Mouse (Mus musculus) megakaryocyte, embryonic 14.5 days (primary cell): ENCODE measurements around the gene Atp2c1.

Source experiments
- FLI1 ChIP-seq: IDR thresholded peaks from 2 replicates; pipeline ENCODE4 v1.6.1; 2012; ENCODE audit warnings: low read length, inconsistent platforms, mixed read lengths
- GATA1 ChIP-seq: IDR thresholded peaks from 3 replicates; pipeline ENCODE4 v1.6.1; 2012; ENCODE audit warnings: mixed read lengths, low read length, inconsistent platforms, borderline replicate concordance

DNA sequence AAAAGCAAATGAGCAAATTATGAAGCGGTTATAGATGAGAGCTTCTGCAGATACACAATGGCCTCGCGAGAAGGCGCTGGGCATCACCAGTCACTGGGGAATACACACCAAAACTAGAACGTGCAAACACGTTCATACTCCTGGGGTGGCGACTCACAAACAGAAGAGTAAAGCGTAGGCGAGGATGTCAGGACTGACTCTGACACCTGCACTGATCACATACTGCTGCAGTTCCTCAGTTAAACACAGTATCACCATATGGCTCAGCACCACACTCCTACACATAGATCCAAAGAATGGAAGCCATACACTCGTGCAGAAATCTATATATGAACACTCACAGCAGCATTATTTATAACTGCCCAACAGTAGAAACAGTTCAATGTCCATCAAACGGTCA is 43.2 kb downstream of the Atp2c1 start:
- no peak for TF ChIP-seq GATA1
- no peak for TF ChIP-seq FLI1
